Mouse (Mus musculus): ENCODE results near the gene Cdhr3. TPM values are rescaled to one million over a fixed set of nuclear protein-coding genes. Genes with fewer than 3 reads are reported as not detected.
A peak's percentile ranks its signal among the peaks of the same experiment; 100 is the strongest.

Cdhr3 gene
- total RNA-seq (2021) = 1 to 10 TPM; 1.0 to 2.2 TPM

GRCm38 (mm10) chr12:33092775-33093174 lies at the start of gene Cdhr3:
Cdhr3 (minus strand) TSS chr12:33092875.
- intact Hi-C loops (cut with DNase I) = no loop called here
- DNase-seq (ENCODE audit: low spot score in 2 of 2) = no peak

- DNase-seq (ENCODE audit: low spot score in 2 of 2) = no peak
- intact Hi-C loops (cut with DNase I) = no loop called here
Measured at GRCm38 (mm10) chr12:33139083-33139482, 46.4 kb upstream of the Cdhr3 start.

GRCm38 (mm10) chr12:33137857-33138256 lies 45.2 kb upstream of the Cdhr3 start:
- DNase-seq (ENCODE audit: low spot score in 2 of 2) = no peak
- intact Hi-C loops (cut with DNase I) = no loop called here

- intact Hi-C loops (cut with DNase I) = no loop called here
Measured at GRCm38 (mm10) chr12:33131796-33132195, 39.1 kb upstream of the Cdhr3 start.

GRCm38 (mm10) chr12:33130401-33130800 lies 37.7 kb upstream of the Cdhr3 start:
- intact Hi-C loops (cut with DNase I) = no loop called here
- peak; percentile 47 to 64 for DNase-seq (ENCODE audit: low spot score in 2 of 2)

More at GRCm38 (mm10) chr12:33131796-33132195, 39.1 kb upstream of the Cdhr3 start:
- DNase-seq (ENCODE audit: low spot score in 2 of 2) = no peak

- intact Hi-C loops (cut with DNase I) = no loop called here
- DNase-seq (ENCODE audit: low spot score in 2 of 2) = no peak
Measured at GRCm38 (mm10) chr12:33129410-33129809, 36.7 kb upstream of the Cdhr3 start.

GRCm38 (mm10) chr12:33128702-33129101 lies 36.0 kb upstream of the Cdhr3 start:
- no peak for DNase-seq (ENCODE audit: low spot score in 2 of 2)

GRCm38 (mm10) chr12:33128121-33128520 lies 35.4 kb upstream of the Cdhr3 start:
- intact Hi-C loops (cut with DNase I) = no loop called here
- DNase-seq (ENCODE audit: low spot score in 2 of 2) = no peak

More at GRCm38 (mm10) chr12:33128702-33129101, 36.0 kb upstream of the Cdhr3 start:
- intact Hi-C loops (cut with DNase I) = no loop called here

- intact Hi-C loops (cut with DNase I) = no loop called here
Measured at GRCm38 (mm10) chr12:33126243-33126642, 33.6 kb upstream of the Cdhr3 start.

GRCm38 (mm10) chr12:33125594-33126227 lies 33.0 kb upstream of the Cdhr3 start:
- no peak for DNase-seq (ENCODE audit: low spot score in 2 of 2)
- intact Hi-C loops (cut with DNase I) = no loop called here

More at GRCm38 (mm10) chr12:33126243-33126642, 33.6 kb upstream of the Cdhr3 start:
- DNase-seq (ENCODE audit: low spot score in 2 of 2) = no peak

GRCm38 (mm10) chr12:33118624-33119301 lies 26.1 kb upstream of the Cdhr3 start:
- intact Hi-C loops (cut with DNase I) = no loop called here
- no peak for DNase-seq (ENCODE audit: low spot score in 2 of 2)

- peak; percentile 14 to 22 for DNase-seq (ENCODE audit: low spot score in 2 of 2)
- intact Hi-C loops (cut with DNase I) = no loop called here
Measured at GRCm38 (mm10) chr12:33110894-33111471, 18.3 kb upstream of the Cdhr3 start.

- intact Hi-C loops (cut with DNase I) = loop anchor here (1.0 to 5.0 kb wide), 2 partner anchors 82 to 192 kb away; no protein-coding TSS in a partner anchor
- DNase-seq (ENCODE audit: low spot score in 2 of 2) = peak in 1 of 2 experiments; percentile 24
Measured at GRCm38 (mm10) chr12:33109531-33109930, 16.9 kb upstream of the Cdhr3 start.

GRCm38 (mm10) chr12:33106438-33107167 lies 13.9 kb upstream of the Cdhr3 start:
- no peak for DNase-seq (ENCODE audit: low spot score in 2 of 2)
- intact Hi-C loops (cut with DNase I) = loop anchor here (5.0 kb wide), 1 partner anchor 189 kb away; no protein-coding TSS in a partner anchor

- no peak for DNase-seq (ENCODE audit: low spot score in 2 of 2)
- intact Hi-C loops (cut with DNase I) = loop anchor here (5.0 kb wide), 1 partner anchor 188 kb away; no protein-coding TSS in a partner anchor
Measured at GRCm38 (mm10) chr12:33105724-33106123, 13.0 kb upstream of the Cdhr3 start.

GRCm38 (mm10) chr12:33102342-33103115 lies 9.9 kb upstream of the Cdhr3 start:
- intact Hi-C loops (cut with DNase I) = loop anchor here (5.0 kb wide), 1 partner anchor 40 kb away; no protein-coding TSS in a partner anchor

GRCm38 (mm10) chr12:33101627-33102026 lies 9.0 kb upstream of the Cdhr3 start:
- intact Hi-C loops (cut with DNase I) = loop anchor here (5.0 kb wide), 1 partner anchor 39 kb away; no protein-coding TSS in a partner anchor
- DNase-seq (ENCODE audit: low spot score in 2 of 2) = no peak

More at GRCm38 (mm10) chr12:33102342-33103115, 9.9 kb upstream of the Cdhr3 start:
- DNase-seq (ENCODE audit: low spot score in 2 of 2) = no peak

- no peak for DNase-seq (ENCODE audit: low spot score in 2 of 2)
- intact Hi-C loops (cut with DNase I) = no loop called here
Measured at GRCm38 (mm10) chr12:33096017-33096416, 3.3 kb upstream of the Cdhr3 start.

GRCm38 (mm10) chr12:33092196-33092595 lies 479 bp downstream of the Cdhr3 start:
- intact Hi-C loops (cut with DNase I) = no loop called here
- no peak for DNase-seq (ENCODE audit: low spot score in 2 of 2)

Measured in left cerebral cortex, postnatal 36 days (tissue).